Mouse (Mus musculus) kidney, postnatal 0 days (tissue): ENCODE results near the gene Atp5g2. TPM values are rescaled to one million over a fixed set of nuclear protein-coding genes. Genes with fewer than 3 reads are reported as not detected.
"Not testable (repeated sequence)": the region's sequence is repeated elsewhere in the genome, so short reads cannot be mapped to it uniquely, and the experiment has no call there.

Source experiments
- ATAC-seq: fragments of 200-750 bp; cut with Nextera tagmentation; replicated peaks from 2 replicates; pipeline ENCODE4 v1.8.0; 2017; ENCODE audit warnings: low read depth, moderate number of reproducible peaks, moderate TSS enrichment, moderate library complexity; ENCODE audit not compliant: low FRiP score
- DNase-seq: peaks from one replicate; pipeline ENCODE4 v3.0.0-alpha.2; 2016; ENCODE audit warnings: low spot score
- H3K27ac ChIP-seq: fragments of 300-500 bp; sonication (generic); 2 replicates; pipeline ENCODE4 v1.5.1; 2014; ENCODE audit warnings: mild to moderate bottlenecking
- H3K27me3 ChIP-seq: fragments of 300-500 bp; sonication (generic); 2 replicates; pipeline ENCODE4 v1.6.1; 2014; ENCODE audit warnings: low read length, mixed read lengths; ENCODE audit not compliant: insufficient read depth
- H3K36me3 ChIP-seq: fragments of 300-500 bp; sonication (generic); 2 replicates; pipeline ENCODE4 v1.6.1; 2014; ENCODE audit warnings: low read length, mixed read lengths; ENCODE audit not compliant: insufficient read depth
- H3K4me1 ChIP-seq: fragments of 300-500 bp; sonication (generic); replicated peaks from 2 replicates; pipeline ENCODE4 v1.6.1; 2014; ENCODE audit warnings: antibody characterized with exemption, low read length, mixed read lengths; ENCODE audit not compliant: insufficient read depth
- H3K4me2 ChIP-seq: fragments of 300-500 bp; sonication (generic); 2 replicates; pipeline ENCODE4 v1.6.1; 2014; ENCODE audit warnings: mild to moderate bottlenecking, low read length, moderate library complexity, mixed read lengths
- H3K4me3 ChIP-seq: fragments of 300-500 bp; sonication (generic); replicated peaks from 2 replicates; pipeline ENCODE4 v1.5.1; 2014; ENCODE audit warnings: low read depth, low read length
- H3K9ac ChIP-seq: fragments of 300-500 bp; sonication (generic); 2 replicates; pipeline ENCODE4 v1.6.1; 2014; ENCODE audit warnings: low read depth, low read length
- H3K9me3 ChIP-seq: fragments of 300-500 bp; sonication (generic); replicated peaks from 2 replicates; pipeline ENCODE4 v1.6.1; 2016; ENCODE audit warnings: low read length, inconsistent platforms, mixed read lengths
- CTCF ChIP-seq: IDR thresholded peaks from 2 replicates; pipeline ENCODE4 v1.5.1; 2016; ENCODE audit warnings: antibody characterized with exemption, low read depth, mild to moderate bottlenecking, moderate library complexity
- WGBS: fragments of 180-500 bp; shearing (Covaris S2); extraction: QIAGEN DNeasy Blood & Tissue Kit; methylation state at CpG from one replicate; pipeline ENCODE4 v1.1.7; 2014; 5-methylcytosine and 5-hydroxymethylcytosine counted together
- polyA plus RNA-seq: library from polyadenylated mRNA; unstranded; fragments of >200 nt; fragmentation: Nextera tagmentation; extraction: Ambion mirVana; gene quantifications from 2 replicates; pipeline ENCODE4 v1.2.1, GENCODE M21; 2015

Gene Atp5g2
- polyA plus RNA-seq, 1 experiment from 2014 or later: 102 TPM

DNA sequence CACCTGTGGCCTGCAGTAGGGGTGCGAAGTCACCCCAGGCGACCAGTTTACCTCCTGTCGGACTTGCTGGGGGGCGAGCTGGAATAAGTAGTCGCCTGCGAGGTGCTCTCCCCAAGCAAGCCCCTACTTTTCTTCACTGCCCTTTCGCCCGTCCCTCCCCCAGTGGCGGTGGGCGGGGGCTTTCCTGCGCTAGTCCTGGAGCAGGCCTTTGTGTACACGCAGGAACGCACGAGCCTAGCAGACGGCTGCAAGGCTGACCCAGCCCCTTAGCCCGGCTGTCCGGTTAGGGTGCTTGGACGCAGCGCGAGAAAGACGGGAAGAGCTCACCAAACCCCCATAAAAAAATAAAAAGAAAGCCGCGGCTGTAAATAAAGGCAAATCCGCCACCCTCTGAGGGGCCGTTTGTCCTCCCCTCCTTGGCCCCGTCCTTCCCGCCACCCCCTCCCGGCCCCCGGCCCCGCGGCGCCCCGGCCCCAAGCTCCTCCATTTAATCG, 384 bp downstream of the Atp5g2 start:
- ATAC-seq (peak; percentile 56), DNase-seq (peak; percentile 92)
- under 1% methylated on average over 34 of the region's 34 CpGs for WGBS
- Histone ChIP-seq H3K36me3 (peaks cover 7% of the 10 kb centered on the region), H3K4me2 (peak overlapping the region; percentile 89), H3K9ac (peak overlapping the region; percentile 90), H3K9me3 (no peaks in the 10 kb centered on the region), H3K4me3 (peak overlapping the region; percentile 62), H3K4me1 (peaks cover 10% of the 10 kb centered on the region; the same call in 1 of the 2 replicates), H3K27me3 (no peaks in the 10 kb centered on the region), H3K27ac (peak overlapping the region; percentile 99)
- peak; percentile 20; the same call in 1 of the 2 replicates for TF ChIP-seq CTCF

GRCm38 (mm10) chr15:102670767-102671575, 1.2 kb downstream of the Atp5g2 start:
- whole genome bisulfite sequencing: under 1% methylated on average over 53 of the region's 53 CpGs
- TF ChIP-seq CTCF: peak; percentile 98

GRCm38 (mm10) chr15:102670281-102670680, 1.9 kb downstream of the Atp5g2 start:
- H3K4me1 ChIP-seq: peaks cover 10% of the 10 kb centered on the region; the same call in 1 of the 2 replicates
- peak overlapping the region; percentile 60 for H3K4me2 ChIP-seq
- no peaks in the 10 kb centered on the region for H3K9me3 ChIP-seq
- ATAC-seq (peak; percentile 19; the same call in 1 of the 2 replicates), DNase-seq (peak; percentile 27)
- peak overlapping the region; percentile 75 for H3K4me3 ChIP-seq
- TF ChIP-seq CTCF: no peak
- no peaks in the 10 kb centered on the region for H3K27me3 ChIP-seq
- peaks cover 10% of the 10 kb centered on the region for H3K36me3 ChIP-seq
- peak overlapping the region; percentile 93 for H3K9ac ChIP-seq
- 3% methylated on average over 6 of the region's 6 CpGs for WGBS
- H3K27ac ChIP-seq: peak overlapping the region; percentile 95

More at GRCm38 (mm10) chr15:102670767-102671575, 1.2 kb downstream of the Atp5g2 start:
- peak; percentile 92 for ATAC-seq
- peak; percentile 98 for DNase-seq
- peaks cover 10% of the 10 kb centered on the region; the same call in 1 of the 2 replicates for H3K4me1 ChIP-seq
- peaks cover 9% of the 10 kb centered on the region for H3K36me3 ChIP-seq
- H3K9ac ChIP-seq: peak overlapping the region; percentile 93
- no peaks in the 10 kb centered on the region for H3K9me3 ChIP-seq
- H3K4me2 ChIP-seq: peak overlapping the region; percentile 89
- H3K4me3 ChIP-seq: peak overlapping the region; percentile 75
- no peaks in the 10 kb centered on the region for H3K27me3 ChIP-seq
- H3K27ac ChIP-seq: peak overlapping the region; percentile 99

- H3K4me2 ChIP-seq: peak overlapping the region; percentile 60; the same call in 1 of the 2 replicates
- DNase-seq: no peak
- no peak for ATAC-seq
- no peak overlapping the region; the same call in 1 of the 2 replicates for H3K4me3 ChIP-seq
- peaks cover 17% of the 10 kb centered on the region for H3K36me3 ChIP-seq
- no peaks in the 10 kb centered on the region for H3K9me3 ChIP-seq
- H3K27ac ChIP-seq: no peak overlapping the region
- 69% methylated on average over 8 of the region's 8 CpGs for WGBS
- H3K27me3 ChIP-seq: no peaks in the 10 kb centered on the region
- H3K9ac ChIP-seq: 0 out of 2 replicates have a peak overlapping the region, but pooled peaks have one; percentile 14
- peaks cover 10% of the 10 kb centered on the region; the same call in 1 of the 2 replicates for H3K4me1 ChIP-seq
- no peak for TF ChIP-seq CTCF
Measured at GRCm38 (mm10) chr15:102669571-102669970, 2.6 kb downstream of the Atp5g2 start.

- Histone ChIP-seq H3K9ac (no peak overlapping the region), H3K4me1 (no peaks in the 10 kb centered on the region; the same call in 1 of the 2 replicates), H3K36me3 (peaks cover 45% of the 10 kb centered on the region), H3K27me3 (no peaks in the 10 kb centered on the region), H3K4me2 (no peak overlapping the region), H3K27ac (no peak overlapping the region), H3K9me3 (no peaks in the 10 kb centered on the region), H3K4me3 (no peak overlapping the region)
- ATAC-seq (peak; percentile 55; the same call in 1 of the 2 replicates), DNase-seq (peak; percentile 82)
- peak; percentile 86 for TF ChIP-seq CTCF
- WGBS: 44% methylated on average over 4 of the region's 4 CpGs
Measured at GRCm38 (mm10) chr15:102665494-102665893, 6.7 kb downstream of the Atp5g2 start.

DNA sequence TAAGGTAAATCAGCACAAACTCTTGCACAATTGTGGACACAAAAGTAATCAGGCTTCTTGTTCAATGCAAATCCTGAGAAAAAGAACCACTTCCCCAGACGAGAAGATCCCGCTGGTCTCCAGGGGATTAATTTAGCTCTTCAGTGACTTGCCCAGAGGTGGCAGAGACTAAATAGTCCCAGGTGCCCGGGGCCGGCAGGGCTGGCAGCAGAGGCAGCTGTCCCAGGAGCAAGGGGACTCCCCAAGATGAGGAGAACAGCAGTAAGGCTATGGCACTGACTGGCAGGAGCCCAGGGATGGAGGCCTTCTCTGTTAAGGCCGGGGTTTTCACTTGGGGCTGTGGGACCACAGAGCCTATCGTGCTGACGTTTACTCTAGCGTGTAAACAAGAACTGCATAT, 8.3 kb downstream of the Atp5g2 start:
- TF ChIP-seq CTCF: no peak
- H3K36me3 ChIP-seq: peaks cover 46% of the 10 kb centered on the region
- ATAC-seq (no peak), DNase-seq (no peak)
- H3K27me3 ChIP-seq: no peaks in the 10 kb centered on the region
- H3K27ac ChIP-seq: no peak overlapping the region
- WGBS: 89% methylated on average over 8 of the region's 8 CpGs
- no peaks in the 10 kb centered on the region for H3K4me1 ChIP-seq
- no peak overlapping the region for H3K9ac ChIP-seq
- no peaks in the 10 kb centered on the region for H3K9me3 ChIP-seq
- no peak overlapping the region for H3K4me3 ChIP-seq
- no peak overlapping the region for H3K4me2 ChIP-seq

DNA sequence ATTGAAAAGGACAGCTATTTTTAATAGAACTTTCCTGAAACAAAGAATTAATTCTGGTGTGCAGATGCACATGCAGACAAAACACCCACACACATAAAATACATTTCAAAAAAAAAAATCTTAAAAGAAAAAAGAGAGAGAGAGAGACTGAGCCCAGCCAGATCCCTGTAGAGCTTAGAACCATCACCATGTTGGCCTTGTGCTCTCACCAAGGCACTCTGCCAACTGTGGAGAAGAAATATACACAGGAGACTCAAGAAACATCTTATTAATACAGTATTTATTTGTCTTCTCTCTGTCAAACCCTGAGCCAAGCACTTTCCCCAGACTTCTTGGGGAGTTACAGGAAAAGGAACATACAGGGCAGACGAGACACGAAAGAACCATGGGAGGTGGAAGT, 9.6 kb downstream of the Atp5g2 start:
- not testable (repeated sequence) for H3K27ac ChIP-seq, H3K4me2 ChIP-seq, H3K27me3 ChIP-seq, H3K9me3 ChIP-seq, ATAC-seq, DNase-seq, H3K4me1 ChIP-seq, H3K9ac ChIP-seq, H3K4me3 ChIP-seq
- no CpG with 5 or more reads among the region's 2 CpGs for WGBS
- H3K36me3 ChIP-seq: peaks cover 46% of the 10 kb centered on the region
